Mouse (Mus musculus) thymus, adult 2 months (tissue): ENCODE results near the gene Eno1.

Source experiments
- CTCF ChIP-seq: fragments of 200-500 bp; IDR thresholded peaks from 2 replicates; pipeline ENCODE4 v1.5.1; 2012; ENCODE audit warnings: mild to moderate bottlenecking, control low read depth, low read length, moderate library complexity, borderline replicate concordance; ENCODE audit not compliant: control insufficient read depth, poor library complexity, insufficient read depth; ENCODE audit errors: extremely low read depth
- POLR2A ChIP-seq: fragments of 200-500 bp; IDR thresholded peaks from 2 replicates; pipeline ENCODE4 v1.6.1; 2012; ENCODE audit warnings: mild to moderate bottlenecking, low read length, control low read depth, moderate library complexity; ENCODE audit not compliant: control insufficient read depth, poor library complexity, insufficient read depth; ENCODE audit errors: extremely low read depth

- TF ChIP-seq CTCF: no peak
- TF ChIP-seq POLR2A: no peak
Measured at GRCm38 (mm10) chr4:150260111-150260510, 23.6 kb downstream of the Eno1 start.
